Mouse (Mus musculus): ENCODE measurements around the gene Pklr. TPM values are rescaled to one million over a fixed set of nuclear protein-coding genes. Genes with fewer than 3 reads are reported as not detected.

Pklr gene
- polyA plus RNA-seq, 1 experiment from 2014 or later: not detected

DNA sequence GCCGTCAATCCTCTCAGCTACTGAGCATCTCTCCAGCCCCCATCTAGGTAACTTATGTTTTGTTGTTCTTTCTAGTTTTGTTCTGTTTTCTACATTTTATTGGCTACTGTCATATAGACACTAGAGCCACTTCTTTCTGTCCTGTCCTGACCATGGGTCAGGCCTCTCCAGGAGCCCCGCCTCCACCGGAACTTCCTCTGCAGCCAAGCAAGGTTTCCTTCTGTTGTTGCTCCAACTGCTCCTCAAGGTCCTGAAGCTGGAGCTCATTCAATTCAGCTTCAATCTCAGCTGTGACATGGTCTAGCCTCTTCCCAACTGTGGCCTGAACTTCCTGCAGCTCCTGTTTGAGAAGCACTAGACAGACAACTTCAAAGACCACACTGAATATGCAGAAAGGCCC lies 6.0 kb upstream of the Pklr start:
- Histone ChIP-seq H3K4me2 (no peak overlapping the region), H3K9ac (no peak overlapping the region), H3K4me1 (peaks cover 10% of the 10 kb centered on the region), H3K27me3 (peaks cover 8% of the 10 kb centered on the region; the same call in 1 of the 2 replicates), H3K9me3 (no peaks in the 10 kb centered on the region), H3K36me3 (no peaks in the 10 kb centered on the region), H3K4me3 (no peak overlapping the region), H3K27ac (no peak overlapping the region)
- no peak for ATAC-seq (ENCODE audit: insufficient number of reproducible peaks, insufficient read depth, low FRiP score, low TSS enrichment, low read depth)
- WGBS: 90% methylated on average over 3 of the region's 3 CpGs

DNA sequence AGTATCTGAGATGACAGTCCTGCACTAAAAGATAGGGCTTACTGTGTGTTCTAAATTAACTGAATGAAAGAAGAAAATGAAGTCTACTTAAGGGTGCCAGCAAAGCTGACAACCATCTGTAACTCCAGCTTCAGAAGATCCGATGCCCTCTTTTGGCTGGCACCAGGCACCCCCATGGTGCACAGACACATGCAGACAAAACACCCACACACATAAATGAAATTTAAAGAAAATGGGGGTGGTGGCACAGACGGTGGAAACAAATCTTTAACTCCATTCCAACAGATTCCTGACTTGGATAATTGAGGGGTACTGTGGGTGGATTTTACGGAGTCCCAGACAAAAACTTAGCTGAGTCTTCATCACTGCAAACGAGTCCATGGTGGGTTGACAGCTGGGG lies 4.1 kb upstream of the Pklr start:
- H3K27ac ChIP-seq: no peak overlapping the region
- 37% methylated on average over 4 of the region's 4 CpGs for WGBS
- H3K4me3 ChIP-seq: peak overlapping the region; percentile 40
- no peak for ATAC-seq (ENCODE audit: insufficient number of reproducible peaks, insufficient read depth, low FRiP score, low TSS enrichment, low read depth)
- no peaks in the 10 kb centered on the region for H3K36me3 ChIP-seq
- H3K9me3 ChIP-seq: no peaks in the 10 kb centered on the region
- H3K4me2 ChIP-seq: peak overlapping the region; percentile 73
- H3K9ac ChIP-seq: peak overlapping the region; percentile 62
- H3K27me3 ChIP-seq: peaks cover 15% of the 10 kb centered on the region; the same call in 1 of the 2 replicates
- peaks cover 10% of the 10 kb centered on the region for H3K4me1 ChIP-seq

DNA sequence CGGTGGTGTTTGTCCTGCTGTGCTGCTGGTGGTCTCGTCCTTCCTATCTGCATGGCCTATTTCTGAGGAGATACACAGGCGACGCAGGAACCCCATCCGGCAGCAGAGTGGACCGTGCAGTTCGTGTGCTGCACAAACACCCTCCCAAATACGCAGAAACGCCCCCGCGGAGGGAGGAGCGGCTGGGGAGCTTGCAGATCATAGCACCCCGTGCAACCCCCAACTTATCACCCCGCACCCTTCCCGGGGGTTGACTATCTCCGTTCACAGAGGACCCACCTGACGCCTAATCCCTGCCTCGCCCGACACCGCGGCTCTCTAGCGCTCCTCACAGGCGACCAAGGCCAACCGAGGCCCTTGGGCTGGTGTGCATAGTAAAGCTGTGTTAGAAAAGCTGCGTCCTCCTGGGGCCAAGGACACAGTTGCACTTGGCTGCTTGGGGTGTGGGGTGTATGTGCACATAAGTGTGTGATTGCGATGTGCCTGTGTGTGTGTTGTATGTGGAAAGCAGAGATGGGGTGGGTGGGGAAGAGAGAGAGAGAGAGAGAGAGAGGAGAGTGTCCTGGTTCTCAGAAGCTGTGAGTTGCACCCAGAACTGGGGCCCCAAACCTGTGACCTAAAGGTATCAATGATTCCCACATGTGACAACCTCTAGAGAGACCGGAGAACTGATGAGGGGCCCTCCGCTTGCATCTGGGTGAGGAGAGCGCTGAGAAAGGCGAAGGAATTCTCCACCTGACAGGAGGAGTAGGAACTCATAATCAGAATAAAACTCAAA lies 3.5 kb upstream of the Pklr start:
- Histone ChIP-seq H3K9me3 (no peaks in the 10 kb centered on the region), H3K27me3 (peaks cover 15% of the 10 kb centered on the region; the same call in 1 of the 2 replicates), H3K4me2 (peak overlapping the region; percentile 73), H3K9ac (peak overlapping the region; percentile 62), H3K4me3 (peak overlapping the region; percentile 40), H3K4me1 (peaks cover 10% of the 10 kb centered on the region), H3K36me3 (no peaks in the 10 kb centered on the region), H3K27ac (no peak overlapping the region)
- 15% methylated on average over 30 of the region's 30 CpGs for WGBS
- 0 out of 2 replicates have a peak, but pooled peaks have one; percentile 32 for ATAC-seq (ENCODE audit: insufficient number of reproducible peaks, insufficient read depth, low FRiP score, low TSS enrichment, low read depth)

DNA sequence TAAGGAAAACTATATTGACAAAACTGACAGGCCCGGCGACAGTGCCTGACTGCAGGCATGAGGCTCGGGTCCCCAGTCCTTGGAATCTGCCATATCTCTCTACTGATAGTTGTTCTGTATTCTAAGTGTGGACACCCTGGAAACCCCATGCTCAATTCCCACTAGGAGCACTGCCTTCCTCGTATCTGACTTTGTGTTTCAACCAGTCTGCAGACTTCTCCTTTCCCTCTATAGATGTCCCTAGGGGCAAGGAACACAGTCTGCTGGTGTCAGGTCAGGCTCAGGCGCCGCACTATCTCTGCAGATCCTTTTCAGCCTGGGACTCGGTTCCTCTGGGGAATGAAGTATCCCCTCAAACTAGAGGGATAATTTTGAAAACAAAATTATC lies 2.9 kb upstream of the Pklr start:
- H3K27ac ChIP-seq: no peak overlapping the region
- no peak overlapping the region for H3K4me2 ChIP-seq
- peaks cover 15% of the 10 kb centered on the region; the same call in 1 of the 2 replicates for H3K27me3 ChIP-seq
- H3K4me3 ChIP-seq: no peak overlapping the region
- H3K36me3 ChIP-seq: no peaks in the 10 kb centered on the region
- peaks cover 10% of the 10 kb centered on the region for H3K4me1 ChIP-seq
- ATAC-seq (ENCODE audit: insufficient number of reproducible peaks, insufficient read depth, low FRiP score, low TSS enrichment, low read depth): no peak
- H3K9ac ChIP-seq: no peak overlapping the region
- 84% methylated on average over 7 of the region's 7 CpGs for WGBS
- no peaks in the 10 kb centered on the region for H3K9me3 ChIP-seq

DNA sequence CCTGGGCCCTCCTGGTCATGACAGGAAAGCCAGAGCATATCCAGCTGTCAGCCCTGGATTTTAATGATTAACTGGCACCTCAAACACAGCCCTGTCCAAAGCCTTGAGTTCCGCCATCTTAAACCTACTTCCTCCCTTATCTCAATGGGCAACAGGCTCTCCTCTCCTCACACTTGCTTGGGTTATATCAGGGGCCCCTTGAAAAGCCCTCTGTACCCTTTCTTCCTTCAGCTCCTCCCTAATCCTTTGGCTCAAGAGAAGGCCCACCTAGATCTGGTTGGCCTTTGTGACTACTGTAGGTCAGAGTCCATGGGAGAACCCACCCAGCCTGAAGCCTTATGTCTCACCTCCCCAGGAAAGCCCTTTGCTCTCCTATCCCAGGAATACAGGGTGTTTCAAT lies 2.2 kb upstream of the Pklr start:
- Histone ChIP-seq H3K27ac (no peak overlapping the region), H3K36me3 (no peaks in the 10 kb centered on the region), H3K4me3 (no peak overlapping the region), H3K27me3 (peaks cover 15% of the 10 kb centered on the region; the same call in 1 of the 2 replicates), H3K4me1 (peaks cover 10% of the 10 kb centered on the region), H3K9ac (no peak overlapping the region), H3K9me3 (no peaks in the 10 kb centered on the region), H3K4me2 (no peak overlapping the region)
- ATAC-seq (ENCODE audit: insufficient number of reproducible peaks, insufficient read depth, low FRiP score, low TSS enrichment, low read depth): no peak
- 94% methylated on average over 1 of the region's 1 CpGs for WGBS

DNA sequence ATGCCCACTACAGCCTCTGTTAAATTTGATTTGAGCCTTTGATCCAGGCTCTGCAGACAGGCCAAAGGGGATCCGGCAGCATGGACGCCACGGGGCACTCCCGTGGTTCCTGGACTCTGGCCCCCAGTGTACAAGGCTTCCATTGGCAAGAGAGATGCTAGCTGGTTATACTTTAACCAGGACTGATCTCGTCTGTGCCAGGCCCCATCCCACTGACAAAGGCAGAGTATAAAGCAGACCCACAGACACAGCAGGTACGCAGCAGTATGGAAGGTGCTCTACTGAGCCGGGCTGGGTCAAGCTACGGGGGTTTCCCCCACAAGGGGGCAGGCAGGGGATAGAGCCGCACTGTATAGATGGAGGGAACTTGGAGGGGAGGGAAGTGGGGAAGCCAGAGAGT lies 423 bp downstream of the Pklr start:
- WGBS: 36% methylated on average over 9 of the region's 9 CpGs
- ATAC-seq (ENCODE audit: insufficient number of reproducible peaks, insufficient read depth, low FRiP score, low TSS enrichment, low read depth): no peak

DNA sequence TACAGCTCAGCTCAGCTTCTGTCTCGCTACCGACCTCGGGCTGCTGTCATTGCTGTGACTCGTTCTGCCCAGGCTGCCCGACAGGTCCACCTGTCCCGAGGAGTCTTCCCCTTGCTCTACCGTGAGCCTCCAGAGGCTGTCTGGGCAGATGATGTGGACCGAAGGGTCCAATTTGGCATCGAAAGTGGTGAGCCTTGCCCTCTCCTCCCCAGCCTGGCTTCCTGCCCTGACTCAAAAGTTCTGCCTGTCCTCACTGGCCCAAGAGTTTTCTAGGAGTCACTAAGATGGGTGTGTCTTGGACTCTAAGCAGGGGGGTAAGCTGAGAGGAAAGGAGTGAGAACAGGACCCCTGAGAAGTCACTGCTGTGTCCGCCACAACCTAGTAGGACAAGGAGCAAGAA lies 8.9 kb downstream of the Pklr start:
- Histone ChIP-seq H3K9ac (no peak overlapping the region), H3K4me1 (peaks cover 14% of the 10 kb centered on the region), H3K4me3 (no peak overlapping the region), H3K4me2 (no peak overlapping the region), H3K27ac (no peak overlapping the region), H3K36me3 (no peaks in the 10 kb centered on the region), H3K27me3 (peaks cover 37% of the 10 kb centered on the region), H3K9me3 (no peaks in the 10 kb centered on the region)
- WGBS: 82% methylated on average over 10 of the region's 10 CpGs
- no peak for ATAC-seq (ENCODE audit: insufficient number of reproducible peaks, insufficient read depth, low FRiP score, low TSS enrichment, low read depth)

More for the DNA sequence above, 423 bp downstream of the Pklr start:
- Histone ChIP-seq H3K36me3 (no peaks in the 10 kb centered on the region), H3K27me3 (peaks cover 15% of the 10 kb centered on the region; the same call in 1 of the 2 replicates), H3K4me1 (peaks cover 10% of the 10 kb centered on the region), H3K4me2 (no peak overlapping the region), H3K4me3 (no peak overlapping the region), H3K27ac (no peak overlapping the region), H3K9me3 (no peaks in the 10 kb centered on the region), H3K9ac (no peak overlapping the region)

DNA sequence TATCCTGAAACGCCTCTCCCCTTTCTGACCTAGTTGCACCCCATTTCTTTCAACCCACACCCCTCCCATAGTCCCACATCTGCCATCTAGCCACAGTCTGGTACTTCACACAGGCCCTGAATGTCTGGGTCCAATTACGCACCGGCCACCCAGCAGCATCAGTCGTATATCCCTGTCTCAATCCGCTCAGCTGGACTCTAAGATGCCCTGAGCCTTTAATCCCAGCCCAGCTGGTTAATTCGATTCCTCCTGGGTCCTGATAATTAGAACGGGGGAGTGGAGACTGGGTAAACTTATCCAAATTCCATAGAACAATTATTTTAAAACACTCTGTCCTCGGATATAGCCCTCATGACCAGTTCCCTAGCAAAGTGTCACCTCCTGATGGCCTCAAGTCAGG lies 9.6 kb downstream of the Pklr start:
- WGBS: 19% methylated on average over 8 of the region's 8 CpGs
- Histone ChIP-seq H3K4me1 (peaks cover 14% of the 10 kb centered on the region), H3K4me2 (no peak overlapping the region), H3K4me3 (no peak overlapping the region), H3K9me3 (no peaks in the 10 kb centered on the region), H3K9ac (no peak overlapping the region), H3K27ac (no peak overlapping the region), H3K36me3 (no peaks in the 10 kb centered on the region), H3K27me3 (peaks cover 45% of the 10 kb centered on the region)
- no peak for ATAC-seq (ENCODE audit: insufficient number of reproducible peaks, insufficient read depth, low FRiP score, low TSS enrichment, low read depth)

DNA sequence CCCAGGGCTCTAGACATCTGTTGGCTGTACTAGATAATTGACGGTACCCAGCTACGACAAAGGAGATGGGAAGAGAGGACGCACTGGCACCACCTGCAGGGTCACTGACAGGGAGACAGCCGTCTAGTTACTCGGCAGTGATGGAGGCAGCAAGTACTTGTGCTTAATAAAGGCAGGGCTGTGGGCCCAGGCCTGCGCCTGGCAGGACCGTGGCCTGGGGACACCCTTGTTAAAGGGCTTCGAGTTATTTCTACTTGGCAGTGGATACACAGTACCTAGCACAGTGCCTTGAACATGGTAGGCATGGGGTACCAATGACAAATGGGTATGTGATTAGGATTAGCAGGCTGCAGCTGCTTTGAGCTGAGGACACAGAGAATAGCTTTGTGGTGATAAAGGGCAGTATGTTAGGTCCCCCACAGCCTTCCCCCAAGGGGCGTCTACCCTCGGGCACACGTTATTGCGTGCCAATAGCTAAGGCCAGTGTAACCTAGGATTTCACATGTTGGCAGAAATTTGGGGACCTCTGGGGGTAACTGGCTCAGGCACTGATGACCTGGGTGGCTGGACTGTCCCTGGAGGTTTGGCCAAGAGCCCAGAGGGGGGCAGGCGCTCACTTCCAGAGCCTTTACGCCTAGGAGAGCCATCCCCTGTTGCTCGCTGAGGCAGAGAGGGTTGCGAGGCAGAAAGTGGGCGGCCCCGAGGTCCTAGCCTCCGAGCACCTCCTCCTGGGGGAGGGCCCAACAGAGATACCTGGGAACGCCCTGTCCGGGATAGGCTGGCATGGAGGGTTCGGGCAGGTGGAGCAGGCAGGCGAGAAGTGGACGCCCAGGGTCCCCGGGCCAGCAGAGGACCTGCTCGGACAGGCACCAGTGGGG lies 11.4 kb downstream of the Pklr start:
- Histone ChIP-seq H3K36me3 (no peaks in the 10 kb centered on the region), H3K27me3 (peaks cover 57% of the 10 kb centered on the region), H3K4me2 (peak overlapping the region; percentile 67), H3K9me3 (no peaks in the 10 kb centered on the region), H3K4me3 (peak overlapping the region; percentile 41), H3K4me1 (peaks cover 14% of the 10 kb centered on the region), H3K27ac (no peak overlapping the region), H3K9ac (peak overlapping the region; percentile 62)
- WGBS: 24% methylated on average over 26 of the region's 26 CpGs
- no peak for ATAC-seq (ENCODE audit: insufficient number of reproducible peaks, insufficient read depth, low FRiP score, low TSS enrichment, low read depth)

DNA sequence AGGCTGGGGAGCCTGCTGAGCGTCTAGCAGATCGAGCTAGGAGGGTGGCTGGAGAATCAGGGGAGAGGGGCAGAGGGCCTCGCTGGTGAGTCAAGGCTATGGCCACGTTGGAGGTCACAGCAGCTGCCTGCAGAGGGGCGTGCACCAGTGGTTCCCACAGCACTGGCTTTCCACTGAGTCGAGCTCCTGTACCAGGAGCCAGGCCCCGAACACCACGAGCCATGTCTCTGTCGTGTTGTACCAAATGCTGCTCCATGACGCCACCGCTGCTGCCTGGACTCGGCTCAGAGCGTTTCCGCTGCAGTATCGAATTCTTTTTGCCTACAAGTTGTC lies 12.0 kb downstream of the Pklr start:
- Histone ChIP-seq H3K27me3 (peaks cover 60% of the 10 kb centered on the region), H3K9me3 (no peaks in the 10 kb centered on the region), H3K4me2 (peak overlapping the region; percentile 67), H3K27ac (no peak overlapping the region), H3K9ac (peak overlapping the region; percentile 62), H3K36me3 (no peaks in the 10 kb centered on the region), H3K4me3 (peak overlapping the region; percentile 41), H3K4me1 (peaks cover 14% of the 10 kb centered on the region)
- 4% methylated on average over 15 of the region's 15 CpGs for WGBS
- ATAC-seq (ENCODE audit: insufficient number of reproducible peaks, insufficient read depth, low FRiP score, low TSS enrichment, low read depth): no peak

DNA sequence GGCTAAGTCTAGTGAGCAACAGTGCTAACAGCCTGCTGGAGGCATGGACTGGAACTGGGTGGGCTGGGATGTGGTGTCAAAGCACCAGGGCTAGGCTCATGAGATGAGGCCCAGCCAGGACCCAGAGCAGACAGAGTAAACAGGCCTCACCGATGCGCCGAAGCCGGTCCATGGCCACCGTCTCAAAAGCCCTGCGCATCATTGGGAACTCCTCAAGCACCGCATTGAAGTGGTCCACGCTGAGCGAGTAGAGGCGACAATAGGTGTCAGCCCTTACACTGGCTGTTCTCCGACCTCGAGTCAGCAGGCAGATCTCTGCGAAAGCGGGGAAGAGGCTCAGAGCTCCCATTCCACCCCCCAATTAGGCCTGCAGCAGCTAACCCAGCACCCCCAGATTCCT lies 12.6 kb downstream of the Pklr start:
- Histone ChIP-seq H3K9ac (no peak overlapping the region), H3K4me1 (peaks cover 14% of the 10 kb centered on the region), H3K4me3 (no peak overlapping the region), H3K9me3 (no peaks in the 10 kb centered on the region), H3K4me2 (peak overlapping the region; percentile 67; the same call in 1 of the 2 replicates), H3K27me3 (peaks cover 60% of the 10 kb centered on the region), H3K27ac (no peak overlapping the region), H3K36me3 (no peaks in the 10 kb centered on the region)
- 72% methylated on average over 14 of the region's 14 CpGs for WGBS
- no peak for ATAC-seq (ENCODE audit: insufficient number of reproducible peaks, insufficient read depth, low FRiP score, low TSS enrichment, low read depth)
